Mouse (Mus musculus): Measurements from ENCODE around the gene Thtpa. TPM values are rescaled to one million over a fixed set of nuclear protein-coding genes. Genes with fewer than 3 reads are reported as not detected.

Thtpa gene
- total RNA-seq (2021) = 10 to 100 TPM; 31.4 to 31.5 TPM

- peak; percentile 65 to 88 for DNase-seq (ENCODE audit: extremely low spot score in 1 of 2, low spot score in 2 of 2)
- intact Hi-C loops (cut with DNase I) = no loop called here
These were observed at the start of gene Thtpa for GRCm38 (mm10) chr14:55094704-55095231. Thtpa (plus strand) TSS chr14:55094784.

GRCm38 (mm10) chr14:55047971-55048531 lies 46.5 kb upstream of the Thtpa start:
- DNase-seq (ENCODE audit: extremely low spot score in 1 of 2, low spot score in 2 of 2) = no peak
- intact Hi-C loops (cut with DNase I) = no loop called here

- intact Hi-C loops (cut with DNase I) = no loop called here
- peak; percentile 83 to 90 for DNase-seq (ENCODE audit: extremely low spot score in 1 of 2, low spot score in 2 of 2)
These were observed 42.1 kb upstream of the Thtpa start for GRCm38 (mm10) chr14:55052496-55052895.

- DNase-seq (ENCODE audit: extremely low spot score in 1 of 2, low spot score in 2 of 2) = no peak
These were observed 41.5 kb upstream of the Thtpa start for GRCm38 (mm10) chr14:55053050-55053449.

GRCm38 (mm10) chr14:55053708-55054190 lies 40.8 kb upstream of the Thtpa start:
- intact Hi-C loops (cut with DNase I) = no loop called here
- peak; percentile 78 to 86 for DNase-seq (ENCODE audit: extremely low spot score in 1 of 2, low spot score in 2 of 2)

More at GRCm38 (mm10) chr14:55053050-55053449, 41.5 kb upstream of the Thtpa start:
- intact Hi-C loops (cut with DNase I) = no loop called here

GRCm38 (mm10) chr14:55054191-55054749 lies 40.3 kb upstream of the Thtpa start:
- intact Hi-C loops (cut with DNase I) = no loop called here
- peak in 1 of 2 experiments; percentile 57 for DNase-seq (ENCODE audit: extremely low spot score in 1 of 2, low spot score in 2 of 2)

- intact Hi-C loops (cut with DNase I) = no loop called here
- DNase-seq (ENCODE audit: extremely low spot score in 1 of 2, low spot score in 2 of 2) = peak; percentile 90
These were observed 39.3 kb upstream of the Thtpa start for GRCm38 (mm10) chr14:55055167-55055834.

GRCm38 (mm10) chr14:55059009-55059408 lies 35.6 kb upstream of the Thtpa start:
- intact Hi-C loops (cut with DNase I) = no loop called here
- no peak for DNase-seq (ENCODE audit: extremely low spot score in 1 of 2, low spot score in 2 of 2)

- DNase-seq (ENCODE audit: extremely low spot score in 1 of 2, low spot score in 2 of 2) = no peak
- intact Hi-C loops (cut with DNase I) = loop anchor here (5.0 kb wide), 1 partner anchor 33 kb away; no protein-coding TSS in a partner anchor
These were observed 34.7 kb upstream of the Thtpa start for GRCm38 (mm10) chr14:55059931-55060330.

- intact Hi-C loops (cut with DNase I) = loop anchor here (5.0 kb wide), 1 partner anchor 35 kb away; no protein-coding TSS in a partner anchor
- DNase-seq (ENCODE audit: extremely low spot score in 1 of 2, low spot score in 2 of 2) = peak in 1 of 2 experiments; percentile 20
These were observed 32.7 kb upstream of the Thtpa start for GRCm38 (mm10) chr14:55061845-55062244.

GRCm38 (mm10) chr14:55062626-55063025 lies 32.0 kb upstream of the Thtpa start:
- peak in 1 of 2 experiments; percentile 61 for DNase-seq (ENCODE audit: extremely low spot score in 1 of 2, low spot score in 2 of 2)
- intact Hi-C loops (cut with DNase I) = loop anchor here (5.0 kb wide), 1 partner anchor 35 kb away; no protein-coding TSS in a partner anchor

- intact Hi-C loops (cut with DNase I) = loop anchor here (5.0 kb wide), 1 partner anchor 36 kb away; no protein-coding TSS in a partner anchor
- DNase-seq (ENCODE audit: extremely low spot score in 1 of 2, low spot score in 2 of 2) = no peak
These were observed 31.5 kb upstream of the Thtpa start for GRCm38 (mm10) chr14:55063117-55063516.

GRCm38 (mm10) chr14:55063581-55064381 lies 30.8 kb upstream of the Thtpa start:
- intact Hi-C loops (cut with DNase I) = loop anchor here (5.0 kb wide), 1 partner anchor 36 kb away; no protein-coding TSS in a partner anchor
- peak in 1 of 2 experiments; percentile 24 for DNase-seq (ENCODE audit: extremely low spot score in 1 of 2, low spot score in 2 of 2)

- intact Hi-C loops (cut with DNase I) = loop anchor here (5.0 kb wide), 1 partner anchor 37 kb away; no protein-coding TSS in a partner anchor
- DNase-seq (ENCODE audit: extremely low spot score in 1 of 2, low spot score in 2 of 2) = no peak
These were observed 29.9 kb upstream of the Thtpa start for GRCm38 (mm10) chr14:55064481-55065370.

- no peak for DNase-seq (ENCODE audit: extremely low spot score in 1 of 2, low spot score in 2 of 2)
- intact Hi-C loops (cut with DNase I) = no loop called here
These were observed 29.2 kb upstream of the Thtpa start for GRCm38 (mm10) chr14:55065391-55065790.

GRCm38 (mm10) chr14:55066042-55066441 lies 28.5 kb upstream of the Thtpa start:
- intact Hi-C loops (cut with DNase I) = no loop called here
- DNase-seq (ENCODE audit: extremely low spot score in 1 of 2, low spot score in 2 of 2) = no peak

GRCm38 (mm10) chr14:55071756-55072155 lies 22.8 kb upstream of the Thtpa start:
- DNase-seq (ENCODE audit: extremely low spot score in 1 of 2, low spot score in 2 of 2) = no peak
- intact Hi-C loops (cut with DNase I) = no loop called here

- no peak for DNase-seq (ENCODE audit: extremely low spot score in 1 of 2, low spot score in 2 of 2)
These were observed 20.2 kb upstream of the Thtpa start for GRCm38 (mm10) chr14:55074416-55074815.

More at GRCm38 (mm10) chr14:55074416-55074815, 20.2 kb upstream of the Thtpa start:
- intact Hi-C loops (cut with DNase I) = no loop called here

Data from left cerebral cortex, postnatal 10 days (tissue).